Mouse (Mus musculus) intestine, postnatal 0 days (tissue): Measurements from ENCODE around the gene Alkbh4. TPM values are rescaled to one million over a fixed set of nuclear protein-coding genes. Genes with fewer than 3 reads are reported as not detected.

Experiments
- ATAC-seq: fragments of 200-750 bp; cut with Nextera tagmentation; 2 replicates; pipeline ENCODE4 v1.8.0; 2017; ENCODE audit warnings: mild to moderate bottlenecking, moderate TSS enrichment, moderate library complexity
- H3K27ac ChIP-seq: fragments of 300-500 bp; sonication (generic); 2 replicates; pipeline ENCODE4 v1.5.1; 2014; ENCODE audit warnings: mild to moderate bottlenecking, low read depth, low read length, moderate library complexity
- H3K27me3 ChIP-seq: fragments of 300-500 bp; sonication (generic); replicated peaks from 2 replicates; pipeline ENCODE4 v1.6.1; 2014; ENCODE audit warnings: low read length, mixed read lengths; ENCODE audit not compliant: control insufficient read depth, insufficient read depth
- H3K36me3 ChIP-seq: fragments of 300-500 bp; sonication (generic); 2 replicates; pipeline ENCODE4 v1.6.1; 2014; ENCODE audit warnings: mild to moderate bottlenecking, moderate library complexity; ENCODE audit not compliant: control insufficient read depth, insufficient read depth
- H3K4me1 ChIP-seq: fragments of 300-500 bp; sonication (generic); replicated peaks from 2 replicates; pipeline ENCODE4 v1.6.1; 2014; ENCODE audit warnings: antibody characterized with exemption, low read length, mixed read lengths; ENCODE audit not compliant: control insufficient read depth, insufficient read depth
- H3K4me2 ChIP-seq: fragments of 300-500 bp; sonication (generic); replicated peaks from 2 replicates; pipeline ENCODE4 v1.6.1; 2014; ENCODE audit warnings: low read depth, mild to moderate bottlenecking, moderate library complexity
- H3K4me3 ChIP-seq: fragments of 300-500 bp; sonication (generic); 2 replicates; pipeline ENCODE4 v1.5.1; 2014; ENCODE audit warnings: low read depth, low read length
- H3K9ac ChIP-seq: fragments of 300-500 bp; sonication (generic); 2 replicates; pipeline ENCODE4 v1.6.1; 2014; ENCODE audit warnings: mild to moderate bottlenecking, low read depth, low read length
- H3K9me3 ChIP-seq: fragments of 300-500 bp; sonication (generic); 2 replicates; pipeline ENCODE4 v1.6.1; 2016; ENCODE audit warnings: mixed run types; ENCODE audit not compliant: control insufficient read depth
- CTCF ChIP-seq: sonication (generic); IDR thresholded peaks from 2 replicates; pipeline ENCODE4 v1.5.1; 2016; ENCODE audit warnings: low read depth, mild to moderate bottlenecking, control low read depth, antibody characterized with exemption, moderate library complexity
- WGBS: fragments of 180-500 bp; shearing (Covaris S2); extraction: QIAGEN DNeasy Blood & Tissue Kit; methylation state at CpG from one replicate; pipeline ENCODE4 v1.1.7; 2014; 5-methylcytosine and 5-hydroxymethylcytosine counted together
- polyA plus RNA-seq: library from polyadenylated mRNA; unstranded; fragments of >200 nt; fragmentation: Nextera tagmentation; extraction: Ambion mirVana; gene quantifications from 2 replicates; pipeline ENCODE4 v1.2.1, GENCODE M21; 2015

Alkbh4 gene
- polyA plus RNA-seq, 1 experiment from 2014 or later: 11.0 TPM

DNA sequence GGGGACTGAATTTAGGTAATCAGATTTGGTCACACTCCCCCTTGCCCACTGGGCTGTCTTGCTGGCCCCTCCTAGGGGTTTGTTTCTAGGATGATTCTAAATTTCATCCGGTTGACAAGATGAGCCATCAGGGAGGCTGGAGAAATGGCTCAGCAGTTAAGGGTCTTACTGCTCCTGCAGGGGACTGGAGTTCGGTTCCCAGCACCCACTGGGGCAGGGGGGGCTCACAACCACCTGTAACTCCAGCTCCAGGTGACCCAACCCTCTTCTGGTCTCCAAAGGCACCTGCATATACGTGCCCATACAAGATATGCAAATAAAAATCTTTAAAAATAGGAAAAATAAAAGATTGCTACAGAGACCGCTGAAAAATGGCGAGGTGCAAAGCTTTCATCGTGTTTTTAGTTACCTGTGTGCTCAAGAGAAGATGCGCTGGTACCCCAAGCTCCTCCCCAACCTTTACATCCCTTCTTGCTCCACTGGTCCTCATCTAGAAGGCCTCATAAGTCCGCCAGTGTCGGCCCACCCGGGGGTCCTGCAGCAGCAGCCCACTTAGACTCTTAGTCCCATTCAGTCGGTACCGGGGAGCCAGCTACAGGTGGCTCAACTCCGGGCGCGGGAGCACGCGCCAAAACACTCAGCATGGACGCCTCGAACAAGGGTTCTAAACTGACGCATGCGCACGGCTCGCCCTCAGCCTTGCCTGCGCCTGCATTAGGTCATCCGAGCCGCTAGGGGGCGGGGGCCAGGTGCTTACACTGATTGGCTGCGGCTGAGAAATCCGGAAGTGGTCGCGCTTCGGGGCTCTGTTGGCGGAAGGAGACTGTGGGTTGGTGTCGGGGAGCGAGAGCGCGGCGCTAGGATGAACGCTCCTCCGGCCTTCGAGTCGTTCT lies 19.8 kb upstream of the Alkbh4 start, which contains the start of gene Polr2j:
TSS of gene Polr2j (plus strand) at position 741 of the 893 bp plus-strand sequence.
- WGBS: 3% methylated on average over 42 of the region's 42 CpGs
- H3K27ac ChIP-seq: peak within 1 kb of the TSS; percentile 55

DNA sequence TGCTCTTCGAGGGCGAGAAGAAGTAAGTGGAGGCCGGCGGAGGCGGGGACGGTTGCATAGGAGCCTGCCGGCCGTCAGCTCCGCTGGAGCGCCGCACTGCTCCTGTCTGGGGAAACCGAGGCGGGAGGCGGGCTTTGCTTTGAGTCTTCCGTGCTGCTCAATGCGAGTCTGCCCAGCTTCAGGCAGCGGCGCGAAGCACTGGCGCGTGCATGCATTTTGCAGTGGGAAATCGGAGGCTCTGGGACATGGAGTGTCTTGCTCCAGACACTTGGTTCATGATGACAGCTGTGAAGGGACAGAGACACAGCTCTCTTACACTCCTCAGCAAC lies 19.2 kb upstream of the Alkbh4 start:
- no peaks in the 10 kb centered on the region for H3K27me3 ChIP-seq
- peaks cover 9% of the 10 kb centered on the region; the same call in 1 of the 2 replicates for H3K4me1 ChIP-seq
- ATAC-seq: peak; percentile 47
- H3K27ac ChIP-seq: peak overlapping the region; percentile 55
- peak overlapping the region; percentile 91 for H3K4me3 ChIP-seq
- peak overlapping the region; percentile 83 for H3K9ac ChIP-seq
- H3K36me3 ChIP-seq: peaks cover 15% of the 10 kb centered on the region
- no peak for TF ChIP-seq CTCF
- WGBS: under 1% methylated on average over 22 of the region's 22 CpGs
- H3K9me3 ChIP-seq: no peaks in the 10 kb centered on the region
- peak overlapping the region; percentile 86 for H3K4me2 ChIP-seq

More for the DNA sequence above, 19.8 kb upstream of the Alkbh4 start, which contains the start of gene Polr2j:
- Histone ChIP-seq H3K4me1 (peaks cover 9% of the 10 kb centered on the region; the same call in 1 of the 2 replicates), H3K9me3 (no peaks in the 10 kb centered on the region), H3K27me3 (no peaks in the 10 kb centered on the region), H3K4me3 (peak within 1 kb of the TSS; percentile 91), H3K9ac (peak within 1 kb of the TSS; percentile 83), H3K36me3 (peaks cover 9% of the 10 kb centered on the region; the same call in 1 of the 2 replicates), H3K4me2 (peak within 1 kb of the TSS; percentile 86)
- TF ChIP-seq CTCF: peak; percentile 100
- peak; percentile 96 for ATAC-seq

DNA sequence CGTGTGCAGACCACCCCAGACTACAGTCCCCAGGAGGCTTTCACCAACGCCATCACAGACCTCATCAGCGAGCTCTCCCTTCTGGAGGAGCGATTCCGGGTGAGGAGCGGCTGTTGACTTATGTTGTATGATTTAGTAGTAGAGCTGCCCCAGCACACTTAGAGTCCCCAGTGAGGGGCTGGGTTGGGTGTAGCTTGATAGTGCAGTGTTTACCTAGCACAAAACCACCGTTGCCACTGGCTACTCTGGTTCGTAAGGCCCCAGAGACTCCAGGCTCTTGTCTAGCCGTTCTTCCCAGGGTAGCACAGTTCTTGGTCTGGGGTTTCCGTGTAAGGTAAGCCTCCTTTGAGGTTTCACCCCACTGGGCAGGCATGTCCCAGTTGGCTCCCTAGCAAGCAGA lies 13.8 kb upstream of the Alkbh4 start:
- H3K4me2 ChIP-seq: no peak overlapping the region
- peaks cover 5% of the 10 kb centered on the region; the same call in 1 of the 2 replicates for H3K4me1 ChIP-seq
- no peaks in the 10 kb centered on the region for H3K27me3 ChIP-seq
- H3K27ac ChIP-seq: no peak overlapping the region
- no peak for TF ChIP-seq CTCF
- H3K36me3 ChIP-seq: peaks cover 56% of the 10 kb centered on the region
- H3K4me3 ChIP-seq: no peak overlapping the region
- no peak for ATAC-seq
- 76% methylated on average over 10 of the region's 10 CpGs for WGBS
- no peaks in the 10 kb centered on the region for H3K9me3 ChIP-seq
- H3K9ac ChIP-seq: no peak overlapping the region

DNA sequence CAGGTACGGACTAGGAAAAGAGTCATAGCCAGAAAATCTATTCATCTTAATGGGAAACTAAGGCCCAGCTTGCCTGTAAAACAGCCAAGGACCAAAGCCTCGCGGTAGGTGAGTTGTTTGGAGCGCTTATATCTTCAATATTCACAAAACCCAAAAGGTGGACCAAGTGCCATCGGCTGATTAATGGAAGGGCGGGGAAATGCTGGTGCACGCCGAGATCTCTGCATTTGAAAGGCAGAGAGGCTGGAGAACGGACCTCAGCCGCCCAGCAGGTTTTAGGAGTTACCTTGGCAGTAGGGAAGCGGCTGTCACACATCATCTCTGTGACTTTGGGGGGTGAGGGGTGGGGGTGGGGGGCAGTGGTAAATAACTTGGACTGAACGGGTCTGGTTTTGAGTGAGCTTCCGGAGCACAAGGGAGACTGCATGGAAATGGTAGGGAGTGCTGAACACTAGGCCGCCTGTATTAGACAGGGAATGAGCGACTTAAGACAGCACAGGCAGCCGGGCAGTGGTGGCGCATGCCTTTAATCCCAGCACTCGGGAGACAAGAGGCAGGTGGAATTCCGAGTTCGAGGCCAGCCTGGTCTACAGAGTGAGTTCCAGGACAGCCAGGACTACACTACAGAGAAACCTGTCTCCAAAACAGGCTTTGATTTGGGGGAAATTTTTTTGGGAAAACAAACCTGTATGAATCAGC lies 495 bp downstream of the Alkbh4 start:
- peaks cover 43% of the 10 kb centered on the region for H3K36me3 ChIP-seq
- H3K4me1 ChIP-seq: no peaks in the 10 kb centered on the region
- peak overlapping the region; percentile 78 for H3K4me3 ChIP-seq
- no peaks in the 10 kb centered on the region for H3K27me3 ChIP-seq
- peak overlapping the region; percentile 61 for H3K27ac ChIP-seq
- peak overlapping the region; percentile 83 for H3K4me2 ChIP-seq
- ATAC-seq: peak; percentile 21
- H3K9me3 ChIP-seq: no peaks in the 10 kb centered on the region
- peak overlapping the region; percentile 76 for H3K9ac ChIP-seq
- TF ChIP-seq CTCF: no peak
- WGBS: 5% methylated on average over 20 of the region's 20 CpGs

DNA sequence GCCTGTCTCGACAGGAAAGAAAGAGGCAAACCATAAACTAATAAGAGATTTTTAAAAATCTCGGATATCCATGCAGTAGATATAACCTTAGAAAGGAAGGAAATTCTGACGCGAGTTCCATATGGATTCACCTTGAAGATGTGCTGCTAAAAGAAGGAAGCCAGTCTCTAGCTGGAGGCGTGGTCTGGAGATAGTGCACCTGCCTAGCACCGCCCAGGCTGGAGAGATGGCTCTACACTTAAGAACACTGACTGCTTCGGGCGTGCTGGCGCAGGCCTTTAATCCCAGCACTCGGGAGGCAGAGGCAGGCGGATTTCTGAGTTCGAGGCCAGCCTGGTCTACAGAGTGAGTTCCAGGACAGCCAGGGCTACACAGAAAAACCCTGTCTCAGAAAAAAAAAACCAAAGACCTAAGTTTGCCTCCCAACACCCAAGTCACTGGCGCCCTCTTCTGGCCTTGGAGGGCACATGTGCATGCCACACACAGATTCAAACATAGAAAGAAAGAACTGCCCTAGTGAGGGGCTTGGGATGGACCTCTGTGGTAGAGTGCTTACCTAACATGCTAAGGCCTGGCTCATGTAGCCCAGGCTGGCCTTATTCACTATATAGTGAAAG lies 1.8 kb downstream of the Alkbh4 start:
- 70% methylated on average over 13 of the region's 13 CpGs for WGBS
- Histone ChIP-seq H3K4me3 (no peak overlapping the region), H3K36me3 (peaks cover 46% of the 10 kb centered on the region)

DNA sequence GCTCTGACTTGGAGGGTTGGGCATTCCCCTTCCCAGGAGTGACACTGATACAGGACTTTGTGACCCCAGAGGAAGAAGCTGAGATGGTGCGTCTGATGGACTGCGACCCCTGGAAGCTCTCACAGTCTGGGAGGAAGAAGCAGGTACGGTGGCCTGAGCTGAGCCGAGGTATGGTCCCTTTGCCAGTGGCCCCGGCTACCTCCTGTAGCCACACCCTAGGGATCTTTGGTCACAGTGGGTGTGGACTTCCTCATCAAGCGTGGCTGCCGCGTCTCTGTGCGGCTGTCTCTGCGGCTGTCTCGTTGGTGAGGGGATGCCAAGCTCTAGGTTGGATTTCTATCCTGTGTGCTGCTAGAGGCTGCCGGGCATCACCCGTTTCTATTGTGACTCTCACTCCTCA lies 3.4 kb downstream of the Alkbh4 start:
- Histone ChIP-seq H3K27ac (no peak overlapping the region), H3K27me3 (no peaks in the 10 kb centered on the region), H3K9me3 (no peaks in the 10 kb centered on the region), H3K4me3 (no peak overlapping the region), H3K36me3 (peaks cover 39% of the 10 kb centered on the region), H3K4me1 (no peaks in the 10 kb centered on the region), H3K4me2 (no peak overlapping the region), H3K9ac (no peak overlapping the region)
- ATAC-seq: no peak
- 59% methylated on average over 13 of the region's 13 CpGs for WGBS
- TF ChIP-seq CTCF: no peak

More for the DNA sequence above, 1.8 kb downstream of the Alkbh4 start:
- TF ChIP-seq CTCF: peak; percentile 76
- Histone ChIP-seq H3K9me3 (no peaks in the 10 kb centered on the region), H3K27me3 (no peaks in the 10 kb centered on the region), H3K4me2 (no peak overlapping the region), H3K9ac (no peak overlapping the region), H3K27ac (no peak overlapping the region), H3K4me1 (no peaks in the 10 kb centered on the region)
- ATAC-seq: no peak
